ENCODE assay signal across 20 mouse cellular contexts in the genomic region with DNA sequence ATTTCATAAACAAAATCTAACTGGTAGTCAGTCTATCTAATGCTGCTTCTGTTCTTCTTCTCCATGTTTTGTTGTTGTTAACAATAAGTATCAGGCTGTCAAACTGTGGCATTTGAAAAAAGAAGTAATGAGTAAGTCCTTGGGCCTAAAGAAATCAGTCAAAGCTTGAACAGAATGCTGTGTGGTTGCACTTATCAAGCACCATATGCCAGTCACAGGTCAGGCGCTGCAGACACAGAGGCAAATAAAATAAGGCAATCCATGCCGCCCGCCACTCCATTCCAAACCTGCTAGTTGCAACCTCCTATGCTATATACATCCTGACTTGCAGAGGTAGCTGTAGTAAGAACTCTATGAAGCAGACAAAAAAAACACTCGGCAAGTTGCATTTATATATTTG.
"Had no signal": no experiment of that assay in that cellular context is flagged by ENCODE, and none has a peak within 500 bp of the region (broad histone marks: within the 10 kb centered on the region; RNA-seq: fewer than 3 reads in every experiment).

No protein-coding gene starts in this region.

- H3K9ac ChIP-seq: liver, embryonic 14.5 days; lung, embryonic 15.5 days; midbrain, embryonic 12.5 days; midbrain, embryonic 15.5 days; neural tube, embryonic 12.5 days; neural tube, embryonic 15.5 days; stomach, embryonic 15.5 days had no signal

- DNase-seq: kidney, adult 18-20 months; kidney, adult 9 months; kidney, postnatal 25 days; layer of hippocampus, adult 9-11 months; lung, adult 18-20 months; lung, postnatal 10 days; lung, postnatal 36 days; right cerebral cortex, adult 18-20 months; right cerebral cortex, postnatal 14 days; spleen, adult 18-20 months; thymus, postnatal 25 days had no signal

- H3K27ac ChIP-seq: kidney, postnatal 0 days; layer of hippocampus, adult 2 months; liver, embryonic 14.5 days; lung, embryonic 15.5 days; midbrain, embryonic 12.5 days; midbrain, embryonic 15.5 days; neural tube, embryonic 12.5 days; neural tube, embryonic 15.5 days; stomach, embryonic 15.5 days had no signal

- H3K27me3 ChIP-seq: lung, embryonic 15.5 days; midbrain, embryonic 12.5 days; midbrain, embryonic 15.5 days; neural tube, embryonic 12.5 days; neural tube, embryonic 15.5 days; stomach, embryonic 15.5 days had no signal

- H3K36me3 ChIP-seq: lung, embryonic 15.5 days; midbrain, embryonic 12.5 days; midbrain, embryonic 15.5 days; neural tube, embryonic 12.5 days; neural tube, embryonic 15.5 days; stomach, embryonic 15.5 days had no signal

- H3K4me3 ChIP-seq: layer of hippocampus, adult 2 months; lung, embryonic 15.5 days; midbrain, embryonic 12.5 days; midbrain, embryonic 15.5 days; neural tube, embryonic 12.5 days; neural tube, embryonic 15.5 days; stomach, embryonic 15.5 days had no signal

- H3K9me3 ChIP-seq: lung, embryonic 15.5 days; midbrain, embryonic 12.5 days; midbrain, embryonic 15.5 days; neural tube, embryonic 12.5 days; neural tube, embryonic 15.5 days; stomach, embryonic 15.5 days had no signal

- ATAC-seq: midbrain, embryonic 15.5 days had no signal

- H3K4me1 ChIP-seq: midbrain, embryonic 12.5 days; neural tube, embryonic 12.5 days had no signal

- H3K4me2 ChIP-seq: lung, embryonic 15.5 days; midbrain, embryonic 12.5 days; midbrain, embryonic 15.5 days; neural tube, embryonic 12.5 days; neural tube, embryonic 15.5 days; stomach, embryonic 15.5 days had no signal
